Mouse (Mus musculus): ENCODE results near the gene Cep126. TPM values are rescaled to one million over a fixed set of nuclear protein-coding genes. Genes with fewer than 3 reads are reported as not detected.

Cep126 gene
- total and polyA plus RNA-seq, 3 experiments: 1.1 to 13.2 (median 10.6) TPM

Other genes with a start within 250 kb of the Cep126 start
- gene Yap1, start 129.7 kb downstream of the Cep126 start, total RNA-seq (2021): 10 to 100 TPM; 62.5 to 71.6 TPM
- 85.9 and 98.1 TPM in 2 replicates for gene Yap1, start 129.7 kb downstream of the Cep126 start, polyA plus RNA-seq (2012; rRNA removed)
- 1 to 10 TPM; 3.6 to 4.1 TPM for gene Cfap300, start 91.5 kb downstream of the Cep126 start, total RNA-seq (2021)
- 2.0 and 6.1 TPM in 2 replicates for gene Cfap300, start 91.5 kb downstream of the Cep126 start, polyA plus RNA-seq (2012; rRNA removed)